Mouse (Mus musculus): ENCODE data around the gene Olfr224. TPM values are rescaled to one million over a fixed set of nuclear protein-coding genes. Genes with fewer than 3 reads are reported as not detected.

Olfr224 gene
- 0.07 and 0.11 TPM in 2 replicates for polyA plus RNA-seq (2015; fragmentation: Nextera tagmentation; extraction: Ambion mirVana)

DNA sequence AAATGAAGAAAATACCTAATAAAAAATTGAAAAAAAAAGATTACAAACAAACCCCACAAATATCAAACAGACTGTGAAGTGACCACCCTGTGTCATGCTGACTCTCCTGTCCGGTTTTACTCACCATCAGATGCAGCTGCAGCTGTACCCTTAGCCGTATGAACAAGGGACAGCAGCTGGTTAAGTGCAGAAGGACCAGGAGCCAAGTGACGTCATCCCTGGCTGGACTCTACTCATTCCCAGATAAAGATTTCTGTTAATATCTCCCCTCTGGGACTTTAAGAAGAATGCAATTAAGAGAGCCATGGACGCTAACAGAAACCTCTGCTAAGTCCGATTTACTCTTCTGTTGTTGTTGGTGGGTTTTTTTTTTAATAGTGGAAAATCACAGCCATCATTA lies at the start of gene Olfr224:
Gene Olfr224 (minus strand): TSS at position 149 of the 400 bp plus-strand sequence.
- no peak for ATAC-seq (replicated peaks; ENCODE audit: extremely low read depth, insufficient read depth, low FRiP score)

DNA sequence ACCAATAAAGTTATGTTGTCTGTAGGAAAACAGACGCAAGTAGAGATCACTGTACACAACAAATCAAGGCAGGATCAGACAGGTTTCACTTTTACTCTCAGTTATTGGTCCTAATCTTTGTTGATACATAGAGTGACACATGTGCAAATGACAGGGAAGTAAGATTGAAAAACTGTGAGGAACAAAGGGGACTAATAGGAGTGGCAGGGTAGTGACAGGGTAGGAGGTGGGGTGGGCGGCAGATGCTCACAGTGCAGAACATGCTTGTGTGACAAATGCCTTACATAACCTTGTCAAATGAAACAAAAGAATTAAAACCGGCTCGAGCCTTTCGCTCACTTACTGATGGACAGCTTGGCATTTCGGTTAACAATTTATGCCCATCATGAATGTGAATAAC lies 48.4 kb upstream of the Olfr224 start:
- WGBS = 73% methylated on average over 6 of the region's 6 CpGs
- Histone ChIP-seq H3K9ac (ENCODE audit: low read length) (no peak overlapping the region), H3K27ac (ENCODE audit: low read length) (no peak overlapping the region), H3K27me3 (ENCODE audit: control insufficient read depth, insufficient read depth, low read length) (no peaks in the 10 kb centered on the region), H3K36me3 (ENCODE audit: control insufficient read depth, insufficient read depth) (no peaks in the 10 kb centered on the region), H3K4me1 (ENCODE audit: control insufficient read depth, insufficient read depth, low read length) (no peaks in the 10 kb centered on the region; the same call in 1 of the 2 replicates), H3K4me2 (ENCODE audit: low read depth, low read length) (no peak overlapping the region), H3K4me3 (ENCODE audit: low read length) (no peak overlapping the region), H3K9me3 (replicated peaks; ENCODE audit: control insufficient read depth, low read length) (no peaks in the 10 kb centered on the region)
- no peak for ATAC-seq (replicated peaks; ENCODE audit: extremely low read depth, insufficient read depth, low FRiP score)

More for the DNA sequence above, at the start of gene Olfr224:
- Histone ChIP-seq H3K4me1 (ENCODE audit: control insufficient read depth, insufficient read depth, low read length) (no peaks in the 10 kb centered on the region), H3K36me3 (ENCODE audit: control insufficient read depth, insufficient read depth) (no peaks in the 10 kb centered on the region), H3K4me2 (ENCODE audit: low read depth, low read length) (no peak within 1 kb of the TSS), H3K9me3 (replicated peaks; ENCODE audit: control insufficient read depth, low read length) (no peaks in the 10 kb centered on the region), H3K9ac (ENCODE audit: low read length) (no peak within 1 kb of the TSS), H3K4me3 (ENCODE audit: low read length) (no peak within 1 kb of the TSS), H3K27ac (ENCODE audit: low read length) (no peak within 1 kb of the TSS), H3K27me3 (ENCODE audit: control insufficient read depth, insufficient read depth, low read length) (no peaks in the 10 kb centered on the region)
- WGBS = 49% methylated on average over 5 of the region's 5 CpGs

DNA sequence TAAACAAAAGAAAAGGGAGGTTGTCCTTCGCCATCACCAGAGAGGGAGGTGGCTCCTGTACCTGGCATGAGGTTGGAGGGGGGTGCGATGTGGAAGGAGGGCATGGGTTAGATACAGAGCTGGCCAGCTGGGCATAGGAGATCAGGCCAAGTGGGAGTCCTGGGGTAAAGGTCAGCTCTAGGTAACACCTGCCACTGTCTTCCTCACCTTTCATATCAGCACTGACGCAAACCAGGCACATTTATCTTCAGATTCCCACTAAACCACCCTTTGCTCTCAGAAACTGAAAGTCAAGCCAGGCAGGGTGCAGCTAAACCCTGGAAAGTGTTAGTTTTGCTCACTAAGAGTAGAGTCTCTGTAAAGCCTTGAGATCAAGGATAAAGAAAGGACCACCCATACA lies 48.0 kb upstream of the Olfr224 start:
- no peak for ATAC-seq (replicated peaks; ENCODE audit: extremely low read depth, insufficient read depth, low FRiP score)
- WGBS = 37% methylated on average over 3 of the region's 3 CpGs

DNA sequence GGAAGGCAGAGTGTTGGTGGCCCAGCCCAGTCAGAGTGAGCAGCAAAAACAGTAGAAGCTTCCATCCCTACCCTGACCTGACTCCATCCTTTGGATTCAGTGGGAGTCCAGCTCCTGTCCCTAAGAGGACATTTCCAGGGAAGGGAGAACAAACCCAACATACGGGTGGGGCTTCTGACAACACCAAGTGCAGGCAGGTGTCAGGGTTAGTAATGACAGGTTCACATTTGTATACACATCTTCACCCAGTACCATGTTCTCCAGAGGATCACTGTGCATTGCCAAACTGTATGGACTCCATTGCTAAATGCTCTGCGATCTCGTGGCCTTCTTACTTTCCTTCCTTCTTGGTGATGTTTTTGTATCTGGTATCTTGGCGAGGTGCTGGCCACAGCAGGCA lies 45.6 kb upstream of the Olfr224 start, which contains the start of gene 2210407C18Rik:
Gene 2210407C18Rik (minus strand): TSS at position 101 of the 400 bp plus-strand sequence.
- no peak within 1 kb of the TSS for H3K4me3 ChIP-seq (ENCODE audit: low read length)
- H3K9ac ChIP-seq (ENCODE audit: low read length) = no peak within 1 kb of the TSS
- no peaks in the 10 kb centered on the region for H3K36me3 ChIP-seq (ENCODE audit: control insufficient read depth, insufficient read depth)
- H3K9me3 ChIP-seq (replicated peaks; ENCODE audit: control insufficient read depth, low read length) = no peaks in the 10 kb centered on the region
- no peaks in the 10 kb centered on the region for H3K27me3 ChIP-seq (ENCODE audit: control insufficient read depth, insufficient read depth, low read length)
- 79% methylated on average over 4 of the region's 4 CpGs for WGBS
- ATAC-seq (replicated peaks; ENCODE audit: extremely low read depth, insufficient read depth, low FRiP score) = no peak
- H3K27ac ChIP-seq (ENCODE audit: low read length) = no peak within 1 kb of the TSS
- H3K4me1 ChIP-seq (ENCODE audit: control insufficient read depth, insufficient read depth, low read length) = no peaks in the 10 kb centered on the region; the same call in 1 of the 2 replicates
- no peak within 1 kb of the TSS for H3K4me2 ChIP-seq (ENCODE audit: low read depth, low read length)

More for the DNA sequence above, 48.0 kb upstream of the Olfr224 start:
- Histone ChIP-seq H3K4me3 (ENCODE audit: low read length) (no peak overlapping the region), H3K9ac (ENCODE audit: low read length) (no peak overlapping the region), H3K27me3 (ENCODE audit: control insufficient read depth, insufficient read depth, low read length) (no peaks in the 10 kb centered on the region), H3K9me3 (replicated peaks; ENCODE audit: control insufficient read depth, low read length) (no peaks in the 10 kb centered on the region), H3K36me3 (ENCODE audit: control insufficient read depth, insufficient read depth) (no peaks in the 10 kb centered on the region), H3K4me1 (ENCODE audit: control insufficient read depth, insufficient read depth, low read length) (no peaks in the 10 kb centered on the region; the same call in 1 of the 2 replicates), H3K4me2 (ENCODE audit: low read depth, low read length) (no peak overlapping the region), H3K27ac (ENCODE audit: low read length) (no peak overlapping the region)

DNA sequence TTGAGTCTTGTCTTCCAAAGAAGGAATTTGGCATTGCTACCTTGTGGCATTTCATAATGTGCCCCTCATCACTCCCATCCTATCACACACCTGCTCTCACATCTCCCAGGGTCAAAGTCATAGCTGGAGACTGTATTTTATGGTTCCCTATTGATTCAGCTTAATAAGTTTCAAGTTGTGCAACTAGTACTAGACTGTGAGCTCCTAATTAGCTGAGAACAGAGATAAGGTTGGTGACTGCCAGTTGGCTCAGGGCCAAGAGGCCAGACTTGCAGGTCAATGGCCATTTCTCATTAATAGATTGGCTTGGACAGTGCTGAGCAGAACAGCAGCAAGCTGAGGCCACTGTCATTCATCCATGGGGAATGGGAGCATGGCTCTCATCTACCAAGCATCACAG lies 44.2 kb upstream of the Olfr224 start:
- Histone ChIP-seq H3K27me3 (ENCODE audit: control insufficient read depth, insufficient read depth, low read length) (no peaks in the 10 kb centered on the region), H3K4me3 (ENCODE audit: low read length) (no peak overlapping the region), H3K4me2 (ENCODE audit: low read depth, low read length) (no peak overlapping the region), H3K4me1 (ENCODE audit: control insufficient read depth, insufficient read depth, low read length) (no peaks in the 10 kb centered on the region; the same call in 1 of the 2 replicates), H3K9ac (ENCODE audit: low read length) (no peak overlapping the region), H3K9me3 (replicated peaks; ENCODE audit: control insufficient read depth, low read length) (no peaks in the 10 kb centered on the region), H3K36me3 (ENCODE audit: control insufficient read depth, insufficient read depth) (no peaks in the 10 kb centered on the region), H3K27ac (ENCODE audit: low read length) (no peak overlapping the region)
- no peak for ATAC-seq (replicated peaks; ENCODE audit: extremely low read depth, insufficient read depth, low FRiP score)

DNA sequence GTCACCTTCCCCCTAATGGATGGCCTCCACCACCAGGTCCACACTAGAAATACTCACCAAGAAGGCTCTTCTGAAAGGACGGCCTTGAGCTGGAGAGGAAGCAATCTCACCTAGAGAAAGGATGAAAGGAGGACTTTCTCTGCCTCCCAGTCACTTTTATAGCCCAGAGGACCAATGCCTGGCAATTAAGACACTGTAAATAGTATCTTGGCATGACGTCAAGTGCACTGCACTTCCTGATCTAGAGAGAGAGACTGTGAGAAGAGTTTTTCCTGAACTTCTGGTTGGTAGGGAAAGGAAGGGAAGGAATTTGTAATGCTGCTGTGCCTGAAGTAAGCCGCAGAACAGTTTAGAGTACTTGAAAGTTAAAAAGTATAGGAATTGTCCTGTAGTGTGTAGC lies 43.0 kb upstream of the Olfr224 start:
- H3K4me3 ChIP-seq (ENCODE audit: low read length) = no peak overlapping the region
- H3K27ac ChIP-seq (ENCODE audit: low read length) = no peak overlapping the region
- no peak overlapping the region for H3K4me2 ChIP-seq (ENCODE audit: low read depth, low read length)
- 51% methylated on average over 3 of the region's 3 CpGs for WGBS
- H3K27me3 ChIP-seq (ENCODE audit: control insufficient read depth, insufficient read depth, low read length) = no peaks in the 10 kb centered on the region
- H3K36me3 ChIP-seq (ENCODE audit: control insufficient read depth, insufficient read depth) = no peaks in the 10 kb centered on the region
- ATAC-seq (replicated peaks; ENCODE audit: extremely low read depth, insufficient read depth, low FRiP score) = no peak
- no peaks in the 10 kb centered on the region for H3K9me3 ChIP-seq (replicated peaks; ENCODE audit: control insufficient read depth, low read length)
- H3K9ac ChIP-seq (ENCODE audit: low read length) = no peak overlapping the region
- no peaks in the 10 kb centered on the region; the same call in 1 of the 2 replicates for H3K4me1 ChIP-seq (ENCODE audit: control insufficient read depth, insufficient read depth, low read length)

DNA sequence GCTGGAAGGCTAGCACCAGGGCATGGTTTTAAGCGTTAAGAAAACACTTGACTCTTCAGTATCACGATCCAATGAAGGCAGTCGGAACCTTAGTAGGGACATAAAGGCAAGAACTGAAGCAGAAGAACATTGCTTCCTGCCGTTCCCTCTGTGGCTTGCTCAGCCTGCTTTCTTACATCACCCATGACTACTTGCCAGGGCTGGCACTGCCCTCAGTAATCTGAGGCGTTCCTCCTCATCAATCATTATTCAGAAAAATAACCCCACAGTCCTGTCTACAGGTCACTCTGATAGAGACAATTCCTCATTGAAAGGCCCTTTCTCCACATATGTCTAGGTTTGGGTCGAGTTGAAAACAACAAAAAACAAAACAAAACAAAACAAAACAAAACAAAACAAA lies 36.7 kb upstream of the Olfr224 start:
- no peak overlapping the region for H3K27ac ChIP-seq (ENCODE audit: low read length)
- H3K4me1 ChIP-seq (ENCODE audit: control insufficient read depth, insufficient read depth, low read length) = no peaks in the 10 kb centered on the region
- no peak overlapping the region for H3K4me3 ChIP-seq (ENCODE audit: low read length)
- no peaks in the 10 kb centered on the region for H3K27me3 ChIP-seq (ENCODE audit: control insufficient read depth, insufficient read depth, low read length)
- no peaks in the 10 kb centered on the region for H3K9me3 ChIP-seq (replicated peaks; ENCODE audit: control insufficient read depth, low read length)
- WGBS = 79% methylated on average over 6 of the region's 6 CpGs
- no peak for ATAC-seq (replicated peaks; ENCODE audit: extremely low read depth, insufficient read depth, low FRiP score)
- H3K9ac ChIP-seq (ENCODE audit: low read length) = no peak overlapping the region
- H3K36me3 ChIP-seq (ENCODE audit: control insufficient read depth, insufficient read depth) = no peaks in the 10 kb centered on the region
- no peak overlapping the region for H3K4me2 ChIP-seq (ENCODE audit: low read depth, low read length)

DNA sequence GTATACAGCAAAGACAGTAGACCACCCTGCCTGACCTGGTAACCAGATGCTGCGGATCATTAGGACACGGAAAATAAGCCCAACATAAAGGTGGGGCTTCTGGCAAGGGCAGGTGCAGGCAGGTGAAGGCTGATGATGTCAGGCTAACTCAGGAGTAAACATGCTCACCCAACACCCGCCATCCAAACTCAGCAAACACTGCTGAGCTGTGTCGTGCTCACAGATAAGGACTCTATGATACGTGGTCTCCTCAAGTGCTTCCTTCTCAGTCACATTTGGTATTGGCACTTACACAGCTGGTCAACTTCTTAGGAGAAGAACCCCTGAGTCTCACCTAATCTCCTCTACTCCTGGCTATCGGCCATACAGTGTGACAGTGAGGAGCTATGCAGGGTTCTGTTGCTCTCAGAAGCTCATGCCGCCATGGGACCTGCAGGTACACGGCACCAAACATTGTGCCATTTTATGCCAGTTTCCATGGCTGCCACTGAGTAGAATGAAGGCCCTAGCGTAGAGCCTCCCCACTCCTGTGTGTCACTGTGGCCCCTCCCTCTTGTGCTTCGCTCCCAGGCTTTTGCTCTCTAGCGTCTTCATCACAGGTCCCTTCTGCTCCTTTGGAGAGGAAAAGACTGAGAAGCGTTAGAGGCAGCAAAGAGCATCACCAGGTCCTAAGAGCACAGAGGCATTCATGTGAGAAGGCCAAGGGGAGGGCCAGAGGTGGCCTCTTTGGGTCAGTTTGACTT lies 36.0 kb upstream of the Olfr224 start:
- H3K9me3 ChIP-seq (replicated peaks; ENCODE audit: control insufficient read depth, low read length) = no peaks in the 10 kb centered on the region
- H3K4me1 ChIP-seq (ENCODE audit: control insufficient read depth, insufficient read depth, low read length) = no peaks in the 10 kb centered on the region
- 77% methylated on average over 12 of the region's 12 CpGs for WGBS
- no peak overlapping the region for H3K4me3 ChIP-seq (ENCODE audit: low read length)
- H3K36me3 ChIP-seq (ENCODE audit: control insufficient read depth, insufficient read depth) = no peaks in the 10 kb centered on the region
- ATAC-seq (replicated peaks; ENCODE audit: extremely low read depth, insufficient read depth, low FRiP score) = no peak
- H3K4me2 ChIP-seq (ENCODE audit: low read depth, low read length) = no peak overlapping the region
- no peaks in the 10 kb centered on the region for H3K27me3 ChIP-seq (ENCODE audit: control insufficient read depth, insufficient read depth, low read length)
- H3K9ac ChIP-seq (ENCODE audit: low read length) = no peak overlapping the region
- no peak overlapping the region for H3K27ac ChIP-seq (ENCODE audit: low read length)

DNA sequence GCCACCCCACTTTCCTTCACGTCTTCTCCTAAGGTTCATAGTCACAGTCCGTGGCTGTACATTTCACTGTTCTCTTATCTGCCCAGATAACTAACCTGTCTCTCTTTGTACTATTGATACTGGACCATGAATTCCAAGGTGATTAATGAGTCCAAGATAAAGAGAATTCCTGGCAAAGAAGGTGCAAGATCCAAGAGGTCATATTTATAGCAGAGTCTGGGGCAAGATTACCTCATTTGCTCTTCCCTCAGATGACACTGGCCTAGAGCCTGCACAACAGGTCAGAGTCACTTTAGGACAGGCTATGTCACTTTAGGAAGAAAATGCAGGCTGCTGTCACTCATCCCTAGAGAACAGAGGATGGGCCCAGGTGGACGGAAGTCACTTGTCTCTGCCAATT lies 34.9 kb upstream of the Olfr224 start:
- H3K27me3 ChIP-seq (ENCODE audit: control insufficient read depth, insufficient read depth, low read length) = no peaks in the 10 kb centered on the region
- no peak overlapping the region for H3K4me3 ChIP-seq (ENCODE audit: low read length)
- no peak for ATAC-seq (replicated peaks; ENCODE audit: extremely low read depth, insufficient read depth, low FRiP score)
- H3K9ac ChIP-seq (ENCODE audit: low read length) = no peak overlapping the region
- no peaks in the 10 kb centered on the region for H3K4me1 ChIP-seq (ENCODE audit: control insufficient read depth, insufficient read depth, low read length)
- no peaks in the 10 kb centered on the region for H3K36me3 ChIP-seq (ENCODE audit: control insufficient read depth, insufficient read depth)
- H3K9me3 ChIP-seq (replicated peaks; ENCODE audit: control insufficient read depth, low read length) = no peaks in the 10 kb centered on the region
- no peak overlapping the region for H3K4me2 ChIP-seq (ENCODE audit: low read depth, low read length)
- H3K27ac ChIP-seq (ENCODE audit: low read length) = no peak overlapping the region
- 47% methylated on average over 3 of the region's 3 CpGs for WGBS

Measured in heart, embryonic 16.5 days (tissue).